Mouse (Mus musculus) olfactory bulb, adult 2 months (tissue): ENCODE data around the gene Adgrg1.

Source experiments
- CTCF ChIP-seq: fragments of 200-500 bp; IDR thresholded peaks from 2 replicates; pipeline ENCODE4 v1.5.1; 2012; ENCODE audit warnings: low read depth, mild to moderate bottlenecking, low read length, moderate library complexity; ENCODE audit not compliant: insufficient read depth
- POLR2A ChIP-seq: fragments of 200-500 bp; IDR thresholded peaks from 2 replicates; pipeline ENCODE4 v1.6.1; 2012; ENCODE audit warnings: mild to moderate bottlenecking, low read depth, low read length, moderate library complexity; ENCODE audit not compliant: insufficient read depth

GRCm38 (mm10) chr8:95054927-95055510, 80.5 kb downstream of the Adgrg1 start, which contains the start of gene Drc7:
- TF ChIP-seq POLR2A (no peak), CTCF (no peak)
